In genomic region chr5:52367866-52368840, GRCm38 (mm10) we compare ENCODE assay signal across 9 mouse cellular contexts. TPM values are rescaled to one million over a fixed set of nuclear protein-coding genes. Genes with fewer than 3 reads are reported as not detected.
DNase-seq lines count a peak whose midpoint lies in the region; ATAC-seq and TF ChIP-seq lines count a peak whose summit lies in the region.
"Had no signal": no experiment of that assay in that cellular context is flagged by ENCODE, and none has a peak within 500 bp of the region (broad histone marks: within the 10 kb centered on the region; RNA-seq: fewer than 3 reads in every experiment).

No protein-coding gene starts in this region.

- H3K4me2 ChIP-seq in heart, embryonic 13.5 days: peak overlapping the region; percentile 66

- H3K4me3 ChIP-seq in heart, embryonic 13.5 days: peak overlapping the region; percentile 43
- peak overlapping the region; percentile 36 for H3K4me3 ChIP-seq in midbrain, embryonic 10.5 days
- no peak overlapping the region for H3K4me3 ChIP-seq in thymus, adult 2 months (ENCODE audit: control insufficient read depth, insufficient read depth, low read length)

- peak overlapping the region; percentile 51 for H3K9ac ChIP-seq in heart, embryonic 13.5 days

- no peak for ATAC-seq in heart, embryonic 13.5 days (ENCODE audit: extremely low read depth, insufficient number of reproducible peaks, low FRiP score, low TSS enrichment)
- ATAC-seq in monocyte, adult 5-6 weeks (replicated peaks; ENCODE audit: insufficient number of reproducible peaks, low FRiP score, low TSS enrichment, poor library complexity, severe bottlenecking): no peak

- DNase-seq in heart, adult 18-20 months: peak; percentile 50 to 54
- no peak for DNase-seq in heart, adult 9 months (ENCODE audit: low spot score in 2 of 2)
- peak; percentile 58 for DNase-seq in brain, embryonic 14.5 days (ENCODE audit: low read depth)
- peak; percentile 45 for DNase-seq in midbrain, embryonic 10.5 days (ENCODE audit: low spot score)
- DNase-seq in thymus, adult 2 months: no peak
- no peak for DNase-seq in natural killer cell, adult 2 months (ENCODE audit: low spot score in 2 of 2)

- H3K27ac ChIP-seq in heart, embryonic 13.5 days (replicated peaks): no peak overlapping the region
- H3K27ac ChIP-seq in midbrain, embryonic 10.5 days (replicated peaks): peak overlapping the region; percentile 77
- H3K27ac ChIP-seq in thymus, adult 2 months (ENCODE audit: control insufficient read depth, insufficient read depth, low read length): no peak overlapping the region

- no peaks in the 10 kb centered on the region for H3K9me3 ChIP-seq in heart, embryonic 13.5 days
- H3K9me3 ChIP-seq in midbrain, embryonic 10.5 days (replicated peaks): no peaks in the 10 kb centered on the region

- H3K4me1 ChIP-seq in heart, embryonic 13.5 days: peaks cover 11% of the 10 kb centered on the region
- H3K4me1 ChIP-seq in midbrain, embryonic 10.5 days: peaks cover 18% of the 10 kb centered on the region
- H3K4me1 ChIP-seq in thymus, adult 2 months (replicated peaks; ENCODE audit: control insufficient read depth, insufficient read depth, low read length): no peaks in the 10 kb centered on the region

- no peak for TF ChIP-seq POLR2A in brain, embryonic 14.5 days (IDR thresholded peaks at IDR 0.05; ENCODE audit: borderline replicate concordance, extremely low read depth, insufficient read depth, insufficient read length, poor library complexity, severe bottlenecking)
- no peak for TF ChIP-seq POLR2A in thymus, adult 2 months (IDR thresholded peaks at IDR 0.05; ENCODE audit: control insufficient read depth, extremely low read depth, insufficient read depth, low read length, poor library complexity)

- no peak for TF ChIP-seq CTCF in brain, embryonic 14.5 days (IDR thresholded peaks at IDR 0.05; ENCODE audit: borderline replicate concordance, extremely low read depth, insufficient read depth, insufficient read length)
- no peak for TF ChIP-seq CTCF in thymus, adult 2 months (IDR thresholded peaks at IDR 0.05; ENCODE audit: borderline replicate concordance, control insufficient read depth, extremely low read depth, insufficient read depth, low read length, poor library complexity)

- 37% methylated on average over 63 of the region's 63 CpGs for WGBS in heart, embryonic 13.5 days
- WGBS in midbrain, embryonic 10.5 days: 51% methylated on average over 63 of the region's 63 CpGs
- 62% methylated on average over 63 of the region's 63 CpGs for WGBS in thymus, adult 2 months

- peaks cover 35% of the 10 kb centered on the region for H3K27me3 ChIP-seq in heart, embryonic 13.5 days (replicated peaks)
- H3K27me3 ChIP-seq in midbrain, embryonic 10.5 days (ENCODE audit: low read depth, poor library complexity, severe bottlenecking): peaks cover 23% of the 10 kb centered on the region
- H3K27me3 ChIP-seq in thymus, adult 2 months (ENCODE audit: control insufficient read depth, insufficient read depth, low read length): no peaks in the 10 kb centered on the region
- H3K27me3 ChIP-seq: CH12.LX had no signal

- H3K36me3 ChIP-seq in heart, embryonic 13.5 days: no peaks in the 10 kb centered on the region
- no peaks in the 10 kb centered on the region for H3K36me3 ChIP-seq in midbrain, embryonic 10.5 days
- no peaks in the 10 kb centered on the region for H3K36me3 ChIP-seq in thymus, adult 2 months (ENCODE audit: control insufficient read depth, insufficient read depth, low read length)

RNA-seq across cellular contexts. Expression of gene Sod3, which starts 4.6 kb away (rescaled TPM):
- total RNA-seq in heart, adult 18-20 months (2021): 10 to 100 TPM; 14.6 to 15.8 TPM
- polyA plus RNA-seq in brain, embryonic 14.5 days (2012; rRNA removed): 0.76 and 1.3 TPM in 2 replicates
- 0.23 and 0.36 TPM in 2 replicates for polyA plus RNA-seq in heart, embryonic 13.5 days (2015; fragmentation: Nextera tagmentation; extraction: Ambion mirVana)
- polyA plus RNA-seq in midbrain, embryonic 10.5 days (2016; fragmentation: Nextera tagmentation; extraction: Ambion mirVana): 0.90 and 0.97 TPM in 2 replicates
- 19.6 and 21.1 TPM in 2 replicates for polyA plus RNA-seq in thymus, adult 2 months (2012; rRNA removed)
- 0.11 to 0.19 TPM in 2 of 3 replicates, not detected in the other for total RNA-seq in monocyte, adult 5-6 weeks (2017)
- total RNA-seq: CH12.LX had no signal

Comparison
In these comparisons a context has a peak if more than half of its experiments do, and no peak if none do; other contexts are left out.
1. DNase-seq: peak in heart, adult 18-20 months (2 of 2), brain, embryonic 14.5 days (single experiment) and midbrain, embryonic 10.5 days (single experiment); none in heart, adult 9 months (0 of 2), thymus, adult 2 months (single experiment) and natural killer cell, adult 2 months (0 of 2).